Mouse (Mus musculus): ENCODE data around the gene Coq8b. TPM values are rescaled to one million over a fixed set of nuclear protein-coding genes. Genes with fewer than 3 reads are reported as not detected.
A peak's percentile ranks its signal among the peaks of the same experiment; 100 is the strongest.

The Coq8b gene
- polyA plus RNA-seq, 1 experiment from 2014 or later = 23.4 TPM

GRCm38 (mm10) chr7:27198355-27198754, 34.5 kb upstream of the Coq8b start:
- no peak overlapping the region for H3K27ac ChIP-seq (ENCODE audit: low read length)
- H3K9me3 ChIP-seq (ENCODE audit: control insufficient read depth, low read length) = no peaks in the 10 kb centered on the region
- H3K27me3 ChIP-seq (ENCODE audit: control insufficient read depth, insufficient read depth, low read depth, low read length) = no peaks in the 10 kb centered on the region
- H3K4me3 ChIP-seq (ENCODE audit: low read length) = no peak overlapping the region
- ATAC-seq (ENCODE audit: low read depth) = no peak
- no peak overlapping the region for H3K9ac ChIP-seq (ENCODE audit: low read length)
- no peak overlapping the region for H3K4me2 ChIP-seq (ENCODE audit: low read depth, low read length)
- 0 out of 2 replicates have a peak, but pooled peaks cover 4% of the 10 kb centered on the region for H3K36me3 ChIP-seq (ENCODE audit: control insufficient read depth, insufficient read depth, low read length)
- H3K4me1 ChIP-seq (replicated peaks; ENCODE audit: control insufficient read depth, insufficient read depth, low read length) = peaks cover 15% of the 10 kb centered on the region

GRCm38 (mm10) chr7:27198779-27199178, 34.0 kb upstream of the Coq8b start:
- Histone ChIP-seq H3K4me2 (ENCODE audit: low read depth, low read length) (no peak overlapping the region), H3K27ac (ENCODE audit: low read length) (no peak overlapping the region), H3K4me1 (replicated peaks; ENCODE audit: control insufficient read depth, insufficient read depth, low read length) (peaks cover 12% of the 10 kb centered on the region), H3K9me3 (ENCODE audit: control insufficient read depth, low read length) (no peaks in the 10 kb centered on the region), H3K9ac (ENCODE audit: low read length) (no peak overlapping the region), H3K36me3 (ENCODE audit: control insufficient read depth, insufficient read depth, low read length) (peaks cover 3% of the 10 kb centered on the region; the same call in 1 of the 2 replicates), H3K4me3 (ENCODE audit: low read length) (no peak overlapping the region), H3K27me3 (ENCODE audit: control insufficient read depth, insufficient read depth, low read depth, low read length) (no peaks in the 10 kb centered on the region)
- 88% methylated on average over 8 of the region's 8 CpGs for WGBS
- ATAC-seq (ENCODE audit: low read depth) = no peak

GRCm38 (mm10) chr7:27203730-27204449, 28.9 kb upstream of the Coq8b start:
- Histone ChIP-seq H3K4me1 (replicated peaks; ENCODE audit: control insufficient read depth, insufficient read depth, low read length) (no peaks in the 10 kb centered on the region), H3K27ac (ENCODE audit: low read length) (no peak overlapping the region), H3K9ac (ENCODE audit: low read length) (no peak overlapping the region), H3K9me3 (ENCODE audit: control insufficient read depth, low read length) (no peaks in the 10 kb centered on the region), H3K4me3 (ENCODE audit: low read length) (no peak overlapping the region), H3K4me2 (ENCODE audit: low read depth, low read length) (no peak overlapping the region), H3K27me3 (ENCODE audit: control insufficient read depth, insufficient read depth, low read depth, low read length) (no peaks in the 10 kb centered on the region), H3K36me3 (ENCODE audit: control insufficient read depth, insufficient read depth, low read length) (peaks cover 9% of the 10 kb centered on the region)
- ATAC-seq (ENCODE audit: low read depth) = no peak
- WGBS = 95% methylated on average over 8 of the region's 8 CpGs

GRCm38 (mm10) chr7:27212626-27213025, 20.2 kb upstream of the Coq8b start:
- 83% methylated on average over 2 of the region's 2 CpGs for WGBS
- peaks cover 19% of the 10 kb centered on the region for H3K36me3 ChIP-seq (ENCODE audit: control insufficient read depth, insufficient read depth, low read length)

DNA sequence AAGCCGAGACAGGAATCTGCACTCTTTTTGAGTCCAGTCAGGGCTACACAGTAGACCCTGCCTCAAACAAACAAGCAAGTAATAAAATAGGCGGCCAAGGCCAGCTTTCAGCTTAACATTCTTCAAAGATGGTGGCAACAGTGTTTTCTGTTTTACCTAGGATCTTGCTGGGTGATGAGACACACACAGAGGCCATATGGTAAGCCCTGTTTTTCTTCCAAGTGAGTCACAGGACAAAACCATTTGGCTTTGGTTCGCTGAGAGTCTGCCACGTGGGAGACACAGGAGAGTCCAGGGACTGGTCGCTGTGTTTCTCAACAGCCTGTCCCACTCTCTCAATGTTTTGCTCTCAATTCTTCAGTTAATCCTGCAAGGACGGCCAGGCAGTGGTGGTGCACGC, 14.2 kb upstream of the Coq8b start:
- H3K4me2 ChIP-seq (ENCODE audit: low read depth, low read length) = no peak overlapping the region
- no peak overlapping the region for H3K9ac ChIP-seq (ENCODE audit: low read length)
- H3K4me1 ChIP-seq (replicated peaks; ENCODE audit: control insufficient read depth, insufficient read depth, low read length) = no peaks in the 10 kb centered on the region
- H3K27me3 ChIP-seq (ENCODE audit: control insufficient read depth, insufficient read depth, low read depth, low read length) = no peaks in the 10 kb centered on the region
- H3K9me3 ChIP-seq (ENCODE audit: control insufficient read depth, low read length) = no peaks in the 10 kb centered on the region
- peaks cover 2% of the 10 kb centered on the region for H3K36me3 ChIP-seq (ENCODE audit: control insufficient read depth, insufficient read depth, low read length)
- 86% methylated on average over 7 of the region's 7 CpGs for WGBS
- no peak overlapping the region for H3K4me3 ChIP-seq (ENCODE audit: low read length)
- ATAC-seq (ENCODE audit: low read depth) = no peak
- no peak overlapping the region for H3K27ac ChIP-seq (ENCODE audit: low read length)

More at GRCm38 (mm10) chr7:27212626-27213025, 20.2 kb upstream of the Coq8b start:
- no peak overlapping the region for H3K27ac ChIP-seq (ENCODE audit: low read length)
- no peaks in the 10 kb centered on the region for H3K27me3 ChIP-seq (ENCODE audit: control insufficient read depth, insufficient read depth, low read depth, low read length)
- H3K4me1 ChIP-seq (replicated peaks; ENCODE audit: control insufficient read depth, insufficient read depth, low read length) = no peaks in the 10 kb centered on the region
- no peak overlapping the region for H3K4me2 ChIP-seq (ENCODE audit: low read depth, low read length)
- H3K4me3 ChIP-seq (ENCODE audit: low read length) = no peak overlapping the region
- ATAC-seq (ENCODE audit: low read depth) = no peak
- H3K9me3 ChIP-seq (ENCODE audit: control insufficient read depth, low read length) = no peaks in the 10 kb centered on the region
- no peak overlapping the region for H3K9ac ChIP-seq (ENCODE audit: low read length)

- Histone ChIP-seq H3K9ac (ENCODE audit: low read length) (no peak overlapping the region), H3K27me3 (ENCODE audit: control insufficient read depth, insufficient read depth, low read depth, low read length) (no peaks in the 10 kb centered on the region), H3K9me3 (ENCODE audit: control insufficient read depth, low read length) (no peaks in the 10 kb centered on the region), H3K4me2 (ENCODE audit: low read depth, low read length) (no peak overlapping the region), H3K36me3 (ENCODE audit: control insufficient read depth, insufficient read depth, low read length) (peaks cover 2% of the 10 kb centered on the region), H3K27ac (ENCODE audit: low read length) (no peak overlapping the region), H3K4me1 (replicated peaks; ENCODE audit: control insufficient read depth, insufficient read depth, low read length) (peaks cover 9% of the 10 kb centered on the region), H3K4me3 (ENCODE audit: low read length) (no peak overlapping the region)
- WGBS = 70% methylated on average over 11 of the region's 11 CpGs
- ATAC-seq (ENCODE audit: low read depth) = no peak
These were observed 12.9 kb upstream of the Coq8b start for GRCm38 (mm10) chr7:27219937-27220336.

- H3K27me3 ChIP-seq (ENCODE audit: control insufficient read depth, insufficient read depth, low read depth, low read length) = no peaks in the 10 kb centered on the region
- H3K27ac ChIP-seq (ENCODE audit: low read length) = no peak overlapping the region
- ATAC-seq (ENCODE audit: low read depth) = no peak
- H3K9ac ChIP-seq (ENCODE audit: low read length) = no peak overlapping the region
- peaks cover 2% of the 10 kb centered on the region; the same call in 1 of the 2 replicates for H3K36me3 ChIP-seq (ENCODE audit: control insufficient read depth, insufficient read depth, low read length)
- no peak overlapping the region for H3K4me2 ChIP-seq (ENCODE audit: low read depth, low read length)
- H3K9me3 ChIP-seq (ENCODE audit: control insufficient read depth, low read length) = no peaks in the 10 kb centered on the region
- WGBS = 61% methylated on average over 6 of the region's 6 CpGs
- peaks cover 28% of the 10 kb centered on the region for H3K4me1 ChIP-seq (replicated peaks; ENCODE audit: control insufficient read depth, insufficient read depth, low read length)
- no peak overlapping the region for H3K4me3 ChIP-seq (ENCODE audit: low read length)
These were observed 10.9 kb upstream of the Coq8b start for GRCm38 (mm10) chr7:27221939-27222338.

GRCm38 (mm10) chr7:27222538-27222937, 10.3 kb upstream of the Coq8b start:
- H3K4me3 ChIP-seq (ENCODE audit: low read length) = no peak overlapping the region
- no peak overlapping the region for H3K4me2 ChIP-seq (ENCODE audit: low read depth, low read length)
- peaks cover 34% of the 10 kb centered on the region for H3K4me1 ChIP-seq (replicated peaks; ENCODE audit: control insufficient read depth, insufficient read depth, low read length)
- H3K36me3 ChIP-seq (ENCODE audit: control insufficient read depth, insufficient read depth, low read length) = peaks cover 2% of the 10 kb centered on the region; the same call in 1 of the 2 replicates
- H3K27me3 ChIP-seq (ENCODE audit: control insufficient read depth, insufficient read depth, low read depth, low read length) = no peaks in the 10 kb centered on the region
- H3K9me3 ChIP-seq (ENCODE audit: control insufficient read depth, low read length) = no peaks in the 10 kb centered on the region
- H3K27ac ChIP-seq (ENCODE audit: low read length) = no peak overlapping the region
- no peak overlapping the region for H3K9ac ChIP-seq (ENCODE audit: low read length)
- no peak for ATAC-seq (ENCODE audit: low read depth)
- 70% methylated on average over 1 of the region's 1 CpGs for WGBS

GRCm38 (mm10) chr7:27224877-27225575, 7.8 kb upstream of the Coq8b start:
- H3K36me3 ChIP-seq (ENCODE audit: control insufficient read depth, insufficient read depth, low read length) = no peaks in the 10 kb centered on the region
- peaks cover 39% of the 10 kb centered on the region for H3K4me1 ChIP-seq (replicated peaks; ENCODE audit: control insufficient read depth, insufficient read depth, low read length)
- H3K27me3 ChIP-seq (ENCODE audit: control insufficient read depth, insufficient read depth, low read depth, low read length) = no peaks in the 10 kb centered on the region
- peak overlapping the region; percentile 47 for H3K9ac ChIP-seq (ENCODE audit: low read length)
- WGBS = 69% methylated on average over 11 of the region's 11 CpGs
- H3K4me3 ChIP-seq (ENCODE audit: low read length) = no peak overlapping the region
- H3K9me3 ChIP-seq (ENCODE audit: control insufficient read depth, low read length) = no peaks in the 10 kb centered on the region
- ATAC-seq (ENCODE audit: low read depth) = no peak
- 0 out of 2 replicates have a peak overlapping the region, but pooled peaks have one; percentile 12 for H3K4me2 ChIP-seq (ENCODE audit: low read depth, low read length)
- no peak overlapping the region for H3K27ac ChIP-seq (ENCODE audit: low read length)
